Mouse (Mus musculus): ENCODE results near the gene 9230112D13Rik. TPM values are rescaled to one million over a fixed set of nuclear protein-coding genes. Genes with fewer than 3 reads are reported as not detected.

The 9230112D13Rik gene
- polyA plus RNA-seq, 1 experiment from 2014 or later: not detected

- Histone ChIP-seq H3K9me3 (replicated peaks; ENCODE audit: control insufficient read depth, low read length, poor library complexity, severe bottlenecking) (no peaks in the 10 kb centered on the region), H3K27ac (ENCODE audit: low read length) (no peak overlapping the region), H3K36me3 (ENCODE audit: control insufficient read depth, insufficient read depth, low read length) (no peaks in the 10 kb centered on the region), H3K9ac (ENCODE audit: low read depth, low read length) (no peak overlapping the region), H3K4me3 (ENCODE audit: low read depth, low read length) (no peak overlapping the region), H3K4me2 (ENCODE audit: low read length) (no peak overlapping the region; the same call in 1 of the 2 replicates), H3K27me3 (ENCODE audit: control insufficient read depth, insufficient read depth, low read depth, low read length) (no peaks in the 10 kb centered on the region; the same call in 1 of the 2 replicates), H3K4me1 (ENCODE audit: control insufficient read depth, insufficient read depth, low read length) (no peaks in the 10 kb centered on the region)
- ATAC-seq: no peak
- WGBS: 59% methylated on average over 8 of the region's 8 CpGs
Observed at GRCm38 (mm10) chr14:34528804-34529203, 6.2 kb upstream of the 9230112D13Rik start.

GRCm38 (mm10) chr14:34517959-34518544 lies 4.5 kb downstream of the 9230112D13Rik start:
- 92% methylated on average over 8 of the region's 8 CpGs for WGBS
- ATAC-seq: no peak
- no peaks in the 10 kb centered on the region; the same call in 1 of the 2 replicates for H3K4me1 ChIP-seq (ENCODE audit: control insufficient read depth, insufficient read depth, low read length)
- no peak overlapping the region for H3K27ac ChIP-seq (ENCODE audit: low read length)
- no peaks in the 10 kb centered on the region for H3K36me3 ChIP-seq (ENCODE audit: control insufficient read depth, insufficient read depth, low read length)
- no peaks in the 10 kb centered on the region for H3K27me3 ChIP-seq (ENCODE audit: control insufficient read depth, insufficient read depth, low read depth, low read length)
- no peak overlapping the region for H3K9ac ChIP-seq (ENCODE audit: low read depth, low read length)
- H3K4me2 ChIP-seq (ENCODE audit: low read length): no peak overlapping the region
- H3K4me3 ChIP-seq (ENCODE audit: low read depth, low read length): no peak overlapping the region
- H3K9me3 ChIP-seq (replicated peaks; ENCODE audit: control insufficient read depth, low read length, poor library complexity, severe bottlenecking): no peaks in the 10 kb centered on the region

- H3K9ac ChIP-seq (ENCODE audit: low read depth, low read length): no peak overlapping the region
- no peaks in the 10 kb centered on the region for H3K9me3 ChIP-seq (replicated peaks; ENCODE audit: control insufficient read depth, low read length, poor library complexity, severe bottlenecking)
- H3K27ac ChIP-seq (ENCODE audit: low read length): no peak overlapping the region
- no peaks in the 10 kb centered on the region; the same call in 1 of the 2 replicates for H3K4me1 ChIP-seq (ENCODE audit: control insufficient read depth, insufficient read depth, low read length)
- ATAC-seq: no peak
- 92% methylated on average over 10 of the region's 10 CpGs for WGBS
- no peak overlapping the region for H3K4me2 ChIP-seq (ENCODE audit: low read length)
- no peaks in the 10 kb centered on the region for H3K36me3 ChIP-seq (ENCODE audit: control insufficient read depth, insufficient read depth, low read length)
- H3K4me3 ChIP-seq (ENCODE audit: low read depth, low read length): no peak overlapping the region
- no peaks in the 10 kb centered on the region for H3K27me3 ChIP-seq (ENCODE audit: control insufficient read depth, insufficient read depth, low read depth, low read length)
Observed at GRCm38 (mm10) chr14:34516960-34517577, 5.5 kb downstream of the 9230112D13Rik start.

- WGBS: 85% methylated on average over 5 of the region's 5 CpGs
Observed at GRCm38 (mm10) chr14:34515860-34516259, 6.7 kb downstream of the 9230112D13Rik start.

GRCm38 (mm10) chr14:34514120-34514519 lies 8.5 kb downstream of the 9230112D13Rik start:
- Histone ChIP-seq H3K4me1 (ENCODE audit: control insufficient read depth, insufficient read depth, low read length) (peaks cover under 1% of the 10 kb centered on the region; the same call in 1 of the 2 replicates), H3K27ac (ENCODE audit: low read length) (no peak overlapping the region), H3K4me2 (ENCODE audit: low read length) (no peak overlapping the region), H3K4me3 (ENCODE audit: low read depth, low read length) (no peak overlapping the region), H3K9me3 (replicated peaks; ENCODE audit: control insufficient read depth, low read length, poor library complexity, severe bottlenecking) (no peaks in the 10 kb centered on the region), H3K27me3 (ENCODE audit: control insufficient read depth, insufficient read depth, low read depth, low read length) (no peaks in the 10 kb centered on the region), H3K9ac (ENCODE audit: low read depth, low read length) (no peak overlapping the region), H3K36me3 (ENCODE audit: control insufficient read depth, insufficient read depth, low read length) (no peaks in the 10 kb centered on the region)
- no peak for ATAC-seq
- 50% methylated on average over 6 of the region's 6 CpGs for WGBS

More at GRCm38 (mm10) chr14:34515860-34516259, 6.7 kb downstream of the 9230112D13Rik start:
- Histone ChIP-seq H3K36me3 (ENCODE audit: control insufficient read depth, insufficient read depth, low read length) (no peaks in the 10 kb centered on the region), H3K9ac (ENCODE audit: low read depth, low read length) (no peak overlapping the region), H3K4me2 (ENCODE audit: low read length) (no peak overlapping the region), H3K9me3 (replicated peaks; ENCODE audit: control insufficient read depth, low read length, poor library complexity, severe bottlenecking) (no peaks in the 10 kb centered on the region), H3K4me3 (ENCODE audit: low read depth, low read length) (no peak overlapping the region), H3K27me3 (ENCODE audit: control insufficient read depth, insufficient read depth, low read depth, low read length) (no peaks in the 10 kb centered on the region), H3K4me1 (ENCODE audit: control insufficient read depth, insufficient read depth, low read length) (no peaks in the 10 kb centered on the region; the same call in 1 of the 2 replicates), H3K27ac (ENCODE audit: low read length) (no peak overlapping the region)
- ATAC-seq: no peak

- Histone ChIP-seq H3K36me3 (ENCODE audit: control insufficient read depth, insufficient read depth, low read length) (no peaks in the 10 kb centered on the region), H3K27me3 (ENCODE audit: control insufficient read depth, insufficient read depth, low read depth, low read length) (no peaks in the 10 kb centered on the region), H3K27ac (ENCODE audit: low read length) (no peak overlapping the region; the same call in 1 of the 2 replicates), H3K9ac (ENCODE audit: low read depth, low read length) (no peak overlapping the region), H3K4me2 (ENCODE audit: low read length) (no peak overlapping the region), H3K4me3 (ENCODE audit: low read depth, low read length) (no peak overlapping the region), H3K4me1 (ENCODE audit: control insufficient read depth, insufficient read depth, low read length) (peaks cover 13% of the 10 kb centered on the region), H3K9me3 (replicated peaks; ENCODE audit: control insufficient read depth, low read length, poor library complexity, severe bottlenecking) (no peaks in the 10 kb centered on the region)
- ATAC-seq: no peak
- 88% methylated on average over 4 of the region's 4 CpGs for WGBS
Observed at GRCm38 (mm10) chr14:34512602-34513001, 10.0 kb downstream of the 9230112D13Rik start.

GRCm38 (mm10) chr14:34511901-34512300 lies 10.7 kb downstream of the 9230112D13Rik start:
- Histone ChIP-seq H3K4me1 (ENCODE audit: control insufficient read depth, insufficient read depth, low read length) (peaks cover 13% of the 10 kb centered on the region), H3K9ac (ENCODE audit: low read depth, low read length) (no peak overlapping the region), H3K36me3 (ENCODE audit: control insufficient read depth, insufficient read depth, low read length) (no peaks in the 10 kb centered on the region), H3K9me3 (replicated peaks; ENCODE audit: control insufficient read depth, low read length, poor library complexity, severe bottlenecking) (no peaks in the 10 kb centered on the region), H3K27ac (ENCODE audit: low read length) (peak overlapping the region; percentile 23), H3K4me2 (ENCODE audit: low read length) (no peak overlapping the region), H3K27me3 (ENCODE audit: control insufficient read depth, insufficient read depth, low read depth, low read length) (no peaks in the 10 kb centered on the region), H3K4me3 (ENCODE audit: low read depth, low read length) (no peak overlapping the region)
- no peak for ATAC-seq
- WGBS: 58% methylated on average over 11 of the region's 11 CpGs

GRCm38 (mm10) chr14:34508842-34509439 lies 13.7 kb downstream of the 9230112D13Rik start:
- no peak overlapping the region for H3K27ac ChIP-seq (ENCODE audit: low read length)
- ATAC-seq: peak; percentile 61; the same call in 1 of the 2 replicates
- WGBS: 40% methylated on average over 7 of the region's 7 CpGs

More at GRCm38 (mm10) chr14:34508842-34509439, 13.7 kb downstream of the 9230112D13Rik start:
- no peak overlapping the region; the same call in 1 of the 2 replicates for H3K4me2 ChIP-seq (ENCODE audit: low read length)
- H3K4me3 ChIP-seq (ENCODE audit: low read depth, low read length): no peak overlapping the region
- H3K27me3 ChIP-seq (ENCODE audit: control insufficient read depth, insufficient read depth, low read depth, low read length): no peaks in the 10 kb centered on the region
- no peaks in the 10 kb centered on the region for H3K9me3 ChIP-seq (replicated peaks; ENCODE audit: control insufficient read depth, low read length, poor library complexity, severe bottlenecking)
- no peaks in the 10 kb centered on the region for H3K36me3 ChIP-seq (ENCODE audit: control insufficient read depth, insufficient read depth, low read length)
- H3K9ac ChIP-seq (ENCODE audit: low read depth, low read length): no peak overlapping the region
- peaks cover 13% of the 10 kb centered on the region for H3K4me1 ChIP-seq (ENCODE audit: control insufficient read depth, insufficient read depth, low read length)

All from midbrain, embryonic 16.5 days (tissue).